Mouse (Mus musculus): ENCODE results near the gene Dlg4. TPM values are rescaled to one million over a fixed set of nuclear protein-coding genes. Genes with fewer than 3 reads are reported as not detected.

The Dlg4 gene
- total and polyA plus RNA-seq, 3 experiments, result 1.1 to 14.0 (median 12.1) TPM

DNA sequence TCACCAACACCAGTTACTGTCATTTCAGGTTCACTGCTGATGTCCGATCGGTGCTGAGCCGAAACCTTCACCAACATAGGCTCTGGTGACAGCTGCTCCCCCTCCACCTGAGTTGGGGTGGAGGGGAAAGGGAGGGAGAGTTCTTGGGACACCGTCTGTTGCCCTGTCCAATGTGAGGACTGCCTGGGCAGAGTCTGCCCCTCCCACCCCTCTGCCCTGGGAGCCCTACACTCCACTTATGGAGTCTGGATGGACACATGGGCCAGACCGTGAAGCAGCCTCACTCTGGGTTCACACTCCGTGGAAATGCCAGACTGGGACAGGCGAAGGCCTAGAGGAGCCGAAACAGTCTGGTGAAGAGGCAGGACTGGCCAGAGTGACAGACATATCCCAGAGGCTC is 26.8 kb upstream of the Dlg4 start:
- Histone ChIP-seq H3K4me3 (ENCODE audit: low read depth, low read length) (no peak overlapping the region; the same call in 1 of the 2 replicates), H3K9me3 (replicated peaks) (no peaks in the 10 kb centered on the region), H3K27me3 (ENCODE audit: insufficient read depth, low read length) (no peaks in the 10 kb centered on the region), H3K36me3 (replicated peaks) (peaks cover 79% of the 10 kb centered on the region), H3K4me1 (ENCODE audit: insufficient read depth, low read depth, low read length) (peaks cover 43% of the 10 kb centered on the region)
- no peak for DNase-seq (ENCODE audit: low spot score)
- no peak for ATAC-seq (ENCODE audit: extremely low read depth, insufficient number of reproducible peaks, low FRiP score, poor library complexity, severe bottlenecking)
- TF ChIP-seq POLR2AphosphoS5 (IDR thresholded peaks at IDR 0.05; ENCODE audit: insufficient replicate concordance, low read depth, low read length) (no peak), TAL1 (conservative IDR thresholded peaks at IDR 0.05; ENCODE audit: low read depth, low read length) (no peak), GATA2 (IDR thresholded peaks at IDR 0.05; ENCODE audit: borderline replicate concordance, low read depth, low read length) (no peak), GATA1 (IDR thresholded peaks at IDR 0.05; ENCODE audit: borderline replicate concordance, low read length) (no peak), CTCF (IDR thresholded peaks at IDR 0.05; ENCODE audit: low read depth, low read length) (no peak)

DNA sequence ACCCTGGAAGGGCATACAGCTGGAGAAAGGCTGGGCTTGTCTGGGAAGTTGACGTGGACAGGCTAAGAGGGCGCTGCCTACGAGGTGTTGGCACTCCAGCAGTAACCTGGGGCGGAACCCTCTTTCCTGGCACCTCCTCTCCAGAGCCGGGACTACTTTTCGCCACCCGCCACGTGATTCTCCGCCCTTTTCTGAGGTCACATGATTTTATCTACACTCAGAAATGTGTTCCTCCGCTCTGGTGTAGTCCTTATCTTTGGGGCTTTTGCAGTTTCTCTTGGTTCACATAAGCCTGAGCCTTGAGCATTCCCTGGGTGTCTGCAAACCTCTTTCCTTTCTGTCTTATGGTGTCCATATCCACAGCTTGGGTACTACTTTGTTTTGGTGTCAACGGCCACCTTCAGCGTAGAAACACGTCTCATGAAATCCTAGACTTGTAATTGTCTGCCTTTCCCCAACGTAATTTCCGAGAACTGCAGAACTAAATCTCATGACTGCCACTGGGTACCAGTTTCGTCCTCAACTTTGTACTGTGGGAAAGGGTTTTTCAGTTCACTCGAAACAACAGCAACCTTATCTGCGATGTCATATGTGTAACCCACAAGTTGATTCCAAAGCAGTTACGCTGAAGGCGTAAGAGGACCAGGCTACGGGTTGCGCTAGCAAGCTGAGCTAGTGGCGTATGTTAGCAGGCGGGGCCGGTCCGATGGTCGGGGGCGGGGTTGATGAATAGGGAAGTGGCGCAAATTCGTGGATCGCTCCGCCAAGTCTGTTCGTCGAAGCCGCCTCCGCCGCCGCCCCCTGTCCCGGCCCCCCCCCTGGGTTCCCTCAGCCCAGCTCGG is 25.7 kb upstream of the Dlg4 start, which contains the start of gene Gabarap:
TSS of gene Gabarap (plus strand) at position 294 of the 842 bp plus-strand sequence.
- Histone ChIP-seq H3K4me1 (ENCODE audit: insufficient read depth, low read depth, low read length) (peaks cover 43% of the 10 kb centered on the region), H3K36me3 (replicated peaks) (peaks cover 69% of the 10 kb centered on the region), H3K9me3 (replicated peaks) (no peaks in the 10 kb centered on the region), H3K27me3 (ENCODE audit: insufficient read depth, low read length) (no peaks in the 10 kb centered on the region), H3K4me3 (ENCODE audit: low read depth, low read length) (peak within 1 kb of the TSS; percentile 77)
- DNase-seq (ENCODE audit: low spot score) (peak; percentile 68), ATAC-seq (ENCODE audit: extremely low read depth, insufficient number of reproducible peaks, low FRiP score, poor library complexity, severe bottlenecking) (peak; percentile 32)
- TF ChIP-seq CTCF (IDR thresholded peaks at IDR 0.05; ENCODE audit: low read depth, low read length) (no peak), POLR2AphosphoS5 (IDR thresholded peaks at IDR 0.05; ENCODE audit: insufficient replicate concordance, low read depth, low read length) (peak; percentile 67; the same call in 1 of the 2 replicates), TAL1 (conservative IDR thresholded peaks at IDR 0.05; ENCODE audit: low read depth, low read length) (no peak), GATA1 (IDR thresholded peaks at IDR 0.05; ENCODE audit: borderline replicate concordance, low read length) (no peak)

DNA sequence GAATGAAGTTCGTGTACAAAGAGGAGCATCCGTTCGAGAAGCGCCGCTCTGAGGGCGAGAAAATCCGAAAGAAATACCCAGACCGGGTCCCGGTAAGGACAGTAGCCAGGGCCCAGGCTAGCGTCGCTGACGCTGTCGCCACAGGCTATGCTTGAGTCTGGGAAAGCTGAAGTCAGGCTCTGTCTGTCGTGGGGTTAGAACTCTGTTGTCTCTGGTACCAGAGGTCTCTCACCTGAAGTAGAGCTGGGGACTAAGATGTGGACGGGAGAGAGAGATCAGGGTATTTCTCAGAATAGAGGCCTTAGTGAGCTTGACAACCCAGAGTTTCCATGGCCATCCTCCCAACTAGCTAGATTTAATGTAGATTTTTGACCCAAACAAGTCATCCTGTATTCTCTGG is 25.0 kb upstream of the Dlg4 start:
- Histone ChIP-seq H3K36me3 (replicated peaks) (peaks cover 62% of the 10 kb centered on the region), H3K4me1 (ENCODE audit: insufficient read depth, low read depth, low read length) (peaks cover 43% of the 10 kb centered on the region), H3K27me3 (ENCODE audit: insufficient read depth, low read length) (no peaks in the 10 kb centered on the region), H3K4me3 (ENCODE audit: low read depth, low read length) (peak overlapping the region; percentile 77), H3K9me3 (replicated peaks) (no peaks in the 10 kb centered on the region)
- ATAC-seq (ENCODE audit: extremely low read depth, insufficient number of reproducible peaks, low FRiP score, poor library complexity, severe bottlenecking), result no peak
- DNase-seq (ENCODE audit: low spot score), result no peak
- no peak for TF ChIP-seq GATA2 (IDR thresholded peaks at IDR 0.05; ENCODE audit: borderline replicate concordance, low read depth, low read length)
- TF ChIP-seq POLR2AphosphoS5 (IDR thresholded peaks at IDR 0.05; ENCODE audit: insufficient replicate concordance, low read depth, low read length), result no peak
- no peak for TF ChIP-seq GATA1 (IDR thresholded peaks at IDR 0.05; ENCODE audit: borderline replicate concordance, low read length)
- TF ChIP-seq CTCF (IDR thresholded peaks at IDR 0.05; ENCODE audit: low read depth, low read length), result no peak
- TF ChIP-seq TAL1 (conservative IDR thresholded peaks at IDR 0.05; ENCODE audit: low read depth, low read length), result no peak

DNA sequence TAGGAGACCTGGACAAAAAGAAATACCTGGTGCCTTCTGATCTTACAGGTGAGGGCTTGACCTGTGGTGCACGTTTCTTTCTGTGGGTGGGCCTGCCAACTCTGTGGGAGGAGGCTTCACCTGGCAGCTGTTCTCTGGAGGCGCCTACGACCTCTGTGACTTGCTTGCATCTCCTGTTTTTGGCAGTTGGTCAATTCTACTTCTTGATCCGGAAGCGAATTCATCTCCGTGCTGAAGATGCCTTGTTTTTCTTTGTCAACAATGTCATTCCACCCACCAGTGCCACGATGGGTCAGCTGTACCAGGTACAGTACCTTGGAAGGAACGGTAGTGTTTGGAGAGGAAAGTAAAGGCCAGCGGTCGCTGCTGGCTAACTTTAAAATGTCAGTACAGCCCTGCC is 24.3 kb upstream of the Dlg4 start:
- DNase-seq (ENCODE audit: low spot score) (no peak), ATAC-seq (ENCODE audit: extremely low read depth, insufficient number of reproducible peaks, low FRiP score, poor library complexity, severe bottlenecking) (no peak)
- Histone ChIP-seq H3K4me1 (ENCODE audit: insufficient read depth, low read depth, low read length) (peaks cover 44% of the 10 kb centered on the region), H3K4me3 (ENCODE audit: low read depth, low read length) (peak overlapping the region; percentile 77), H3K36me3 (replicated peaks) (peaks cover 57% of the 10 kb centered on the region), H3K9me3 (replicated peaks) (no peaks in the 10 kb centered on the region), H3K27me3 (ENCODE audit: insufficient read depth, low read length) (no peaks in the 10 kb centered on the region)
- TF ChIP-seq POLR2AphosphoS5 (IDR thresholded peaks at IDR 0.05; ENCODE audit: insufficient replicate concordance, low read depth, low read length), result no peak
- TF ChIP-seq CTCF (IDR thresholded peaks at IDR 0.05; ENCODE audit: low read depth, low read length), result no peak
- TF ChIP-seq TAL1 (conservative IDR thresholded peaks at IDR 0.05; ENCODE audit: low read depth, low read length), result no peak
- TF ChIP-seq GATA2 (IDR thresholded peaks at IDR 0.05; ENCODE audit: borderline replicate concordance, low read depth, low read length), result no peak
- no peak for TF ChIP-seq GATA1 (IDR thresholded peaks at IDR 0.05; ENCODE audit: borderline replicate concordance, low read length)

DNA sequence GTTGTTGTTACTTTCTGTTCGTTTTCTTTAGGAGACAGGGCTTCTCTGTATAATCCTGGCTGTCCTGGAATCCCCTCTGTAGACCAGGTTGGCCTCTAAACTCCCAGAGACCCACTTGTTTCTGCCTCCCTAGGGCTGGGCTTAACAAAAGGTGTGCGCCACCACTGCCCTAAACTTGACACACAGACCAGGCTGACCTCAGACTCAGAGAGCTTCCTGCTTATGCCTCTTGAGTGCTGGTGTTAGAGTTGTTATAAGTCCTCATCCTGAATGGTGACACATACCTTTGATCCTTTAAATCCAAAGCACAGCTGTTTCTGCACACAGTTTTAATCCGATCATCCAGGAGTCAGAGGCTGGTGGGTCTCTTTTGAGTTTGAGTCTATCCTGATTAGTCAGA is 23.8 kb upstream of the Dlg4 start:
- Histone ChIP-seq H3K9me3 (replicated peaks) (no peaks in the 10 kb centered on the region), H3K27me3 (ENCODE audit: insufficient read depth, low read length) (no peaks in the 10 kb centered on the region), H3K36me3 (replicated peaks) (peaks cover 57% of the 10 kb centered on the region), H3K4me3 (ENCODE audit: low read depth, low read length) (peak overlapping the region; percentile 77; the same call in 1 of the 2 replicates), H3K4me1 (ENCODE audit: insufficient read depth, low read depth, low read length) (peaks cover 49% of the 10 kb centered on the region)
- no peak for ATAC-seq (ENCODE audit: extremely low read depth, insufficient number of reproducible peaks, low FRiP score, poor library complexity, severe bottlenecking)
- DNase-seq (ENCODE audit: low spot score), result no peak
- TF ChIP-seq TAL1 (conservative IDR thresholded peaks at IDR 0.05; ENCODE audit: low read depth, low read length) (no peak), GATA2 (IDR thresholded peaks at IDR 0.05; ENCODE audit: borderline replicate concordance, low read depth, low read length) (no peak)

DNA sequence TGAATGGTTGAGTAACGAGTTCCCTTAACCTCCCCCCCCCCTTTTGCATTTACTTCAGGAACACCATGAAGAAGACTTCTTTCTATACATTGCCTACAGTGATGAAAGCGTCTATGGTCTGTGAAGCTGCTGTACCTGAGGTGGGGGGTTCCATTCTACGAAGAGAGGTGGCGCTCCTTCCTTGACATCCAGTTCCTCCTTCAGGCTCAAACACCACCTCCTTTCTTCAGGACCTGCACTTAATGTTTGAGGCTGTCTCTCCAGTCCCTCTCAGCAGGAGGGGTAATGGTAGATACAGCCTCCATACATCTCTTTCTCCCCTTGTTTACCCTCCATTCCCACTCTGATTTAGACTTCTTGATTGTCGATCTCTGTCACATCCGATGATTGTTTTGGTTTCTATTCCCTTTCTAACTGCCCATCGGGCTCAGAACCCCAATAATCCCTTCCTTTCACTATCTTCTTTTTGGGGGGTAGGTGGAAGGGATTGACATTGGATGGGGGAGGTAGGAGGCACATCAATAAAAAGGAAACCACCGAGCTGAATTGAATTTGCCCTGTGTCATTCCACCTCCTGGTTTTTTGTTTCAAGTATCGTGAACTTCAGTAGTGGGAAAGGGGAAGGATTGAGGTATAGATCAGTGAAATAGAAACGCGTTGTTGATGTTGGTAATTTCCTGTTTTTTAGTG is 22.2 kb upstream of the Dlg4 start:
- TF ChIP-seq GATA2 (IDR thresholded peaks at IDR 0.05; ENCODE audit: borderline replicate concordance, low read depth, low read length) (no peak), CTCF (IDR thresholded peaks at IDR 0.05; ENCODE audit: low read depth, low read length) (no peak), POLR2AphosphoS5 (IDR thresholded peaks at IDR 0.05; ENCODE audit: insufficient replicate concordance, low read depth, low read length) (no peak), TAL1 (conservative IDR thresholded peaks at IDR 0.05; ENCODE audit: low read depth, low read length) (no peak), GATA1 (IDR thresholded peaks at IDR 0.05; ENCODE audit: borderline replicate concordance, low read length) (no peak)
- no peak overlapping the region; the same call in 1 of the 2 replicates for H3K4me3 ChIP-seq (ENCODE audit: low read depth, low read length)
- DNase-seq (ENCODE audit: low spot score), result no peak
- no peak for ATAC-seq (ENCODE audit: extremely low read depth, insufficient number of reproducible peaks, low FRiP score, poor library complexity, severe bottlenecking)
- no peaks in the 10 kb centered on the region for H3K27me3 ChIP-seq (ENCODE audit: insufficient read depth, low read length)
- peaks cover 57% of the 10 kb centered on the region for H3K36me3 ChIP-seq (replicated peaks)
- peaks cover 63% of the 10 kb centered on the region for H3K4me1 ChIP-seq (ENCODE audit: insufficient read depth, low read depth, low read length)
- H3K9me3 ChIP-seq (replicated peaks), result no peaks in the 10 kb centered on the region

All from G1E (cell line).